Mouse (Mus musculus): ENCODE data around the gene Atp12a.

- TF ChIP-seq CTCF (IDR thresholded peaks at IDR 0.05; ENCODE audit: extremely low read depth, insufficient read depth, insufficient read length, insufficient replicate concordance) (no peak), POLR2A (IDR thresholded peaks at IDR 0.05; ENCODE audit: low read depth, low read length) (no peak)
Measured at GRCm38 (mm10) chr14:56379336-56379735, 14.5 kb downstream of the Atp12a start.
